33 mouse cellular contexts compared by ENCODE assay signal in the genomic region with DNA sequence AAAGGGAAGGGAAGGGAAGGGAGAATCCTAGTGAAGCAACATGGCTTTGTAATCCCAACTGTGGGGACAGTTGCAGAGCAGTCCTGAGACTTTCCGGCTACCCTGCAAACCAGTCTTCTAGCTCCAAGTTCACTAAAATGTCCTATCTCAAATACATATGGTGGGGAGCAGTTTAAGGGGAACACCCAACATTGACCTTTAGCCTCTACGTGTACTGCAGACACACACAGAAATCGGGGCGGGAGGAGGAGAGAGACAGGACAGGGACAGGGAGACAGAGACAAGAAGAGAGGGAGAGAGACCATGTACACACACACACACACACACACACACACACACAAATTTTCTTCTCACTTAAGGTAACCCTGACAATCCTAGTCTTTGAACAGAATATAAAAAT. TPM values are rescaled to one million over a fixed set of nuclear protein-coding genes. Genes with fewer than 3 reads are reported as not detected.
DNase-seq lines count a peak whose midpoint lies in the region; ATAC-seq and TF ChIP-seq lines count a peak whose summit lies in the region.
"Had no signal": no experiment of that assay in that cellular context is flagged by ENCODE, and none has a peak within 500 bp of the region (broad histone marks: within the 10 kb centered on the region; RNA-seq: fewer than 3 reads in every experiment).

No protein-coding gene starts in this region.

- no peak overlapping the region for H3K27ac ChIP-seq in liver, embryonic 13.5 days
- no peak overlapping the region for H3K27ac ChIP-seq in liver, embryonic 12.5 days
- peak overlapping the region; percentile 54; the same call in 1 of the 2 replicates for H3K27ac ChIP-seq in intestine, postnatal 0 days (ENCODE audit: low read depth, low read length)
- peak overlapping the region; percentile 91 for H3K27ac ChIP-seq in liver, postnatal 0 days (ENCODE audit: low read depth)
- H3K27ac ChIP-seq in forebrain, postnatal 0 days (ENCODE audit: low read depth, low read length) = no peak overlapping the region
- H3K27ac ChIP-seq: forebrain, embryonic 10.5 days; forebrain, embryonic 13.5 days; heart, embryonic 15.5 days; hindbrain, embryonic 10.5 days; hindbrain, embryonic 13.5 days had no signal

- H3K27me3 ChIP-seq in liver, embryonic 13.5 days = no peaks in the 10 kb centered on the region
- H3K27me3 ChIP-seq in liver, embryonic 12.5 days (replicated peaks) = no peaks in the 10 kb centered on the region
- no peaks in the 10 kb centered on the region for H3K27me3 ChIP-seq in intestine, postnatal 0 days (replicated peaks; ENCODE audit: control insufficient read depth, insufficient read depth, low read length)
- no peaks in the 10 kb centered on the region for H3K27me3 ChIP-seq in liver, postnatal 0 days (ENCODE audit: insufficient read depth, low read length)
- no peaks in the 10 kb centered on the region for H3K27me3 ChIP-seq in forebrain, postnatal 0 days (ENCODE audit: insufficient read depth, low read length)
- H3K27me3 ChIP-seq: forebrain, embryonic 13.5 days; heart, embryonic 12.5 days; heart, embryonic 15.5 days had no signal

- H3K36me3 ChIP-seq in liver, embryonic 13.5 days = no peaks in the 10 kb centered on the region
- H3K36me3 ChIP-seq in liver, embryonic 12.5 days = no peaks in the 10 kb centered on the region
- H3K36me3 ChIP-seq in intestine, postnatal 0 days (ENCODE audit: control insufficient read depth, insufficient read depth) = no peaks in the 10 kb centered on the region
- H3K36me3 ChIP-seq in liver, postnatal 0 days (replicated peaks; ENCODE audit: insufficient read depth, low read length) = 0 out of 2 replicates have a peak, but pooled peaks cover 2% of the 10 kb centered on the region
- no peaks in the 10 kb centered on the region for H3K36me3 ChIP-seq in forebrain, postnatal 0 days (ENCODE audit: insufficient read depth)
- H3K36me3 ChIP-seq: forebrain, embryonic 10.5 days; heart, embryonic 12.5 days; heart, embryonic 15.5 days; hindbrain, embryonic 10.5 days; hindbrain, embryonic 13.5 days had no signal

- no peak overlapping the region for H3K4me3 ChIP-seq in liver, embryonic 13.5 days (replicated peaks)
- no peak overlapping the region for H3K4me3 ChIP-seq in liver, embryonic 12.5 days
- peak overlapping the region; percentile 47; the same call in 1 of the 2 replicates for H3K4me3 ChIP-seq in intestine, postnatal 0 days (ENCODE audit: low read depth, low read length)
- peak overlapping the region; percentile 53 for H3K4me3 ChIP-seq in liver, postnatal 0 days (ENCODE audit: low read depth, low read length)
- no peak overlapping the region for H3K4me3 ChIP-seq in forebrain, postnatal 0 days (ENCODE audit: low read depth, low read length)
- H3K4me3 ChIP-seq: forebrain, embryonic 10.5 days; forebrain, embryonic 13.5 days; heart, embryonic 12.5 days; heart, embryonic 15.5 days; hindbrain, embryonic 10.5 days; hindbrain, embryonic 13.5 days had no signal

- peak overlapping the region; percentile 74; the same call in 1 of the 2 replicates for H3K4me2 ChIP-seq in liver, embryonic 13.5 days
- H3K4me2 ChIP-seq in liver, embryonic 12.5 days = no peak overlapping the region
- peak overlapping the region; percentile 72 for H3K4me2 ChIP-seq in intestine, postnatal 0 days (replicated peaks; ENCODE audit: low read depth)
- H3K4me2 ChIP-seq in liver, postnatal 0 days (ENCODE audit: low read depth, low read length) = peak overlapping the region; percentile 76
- H3K4me2 ChIP-seq in forebrain, postnatal 0 days (ENCODE audit: low read depth) = no peak overlapping the region
- H3K4me2 ChIP-seq: forebrain, embryonic 13.5 days; heart, embryonic 12.5 days; heart, embryonic 15.5 days; hindbrain, embryonic 13.5 days had no signal

- ATAC-seq in liver, embryonic 13.5 days (ENCODE audit: low read depth) = no peak
- no peak for ATAC-seq in liver, embryonic 12.5 days
- no peak for ATAC-seq in intestine, postnatal 0 days
- ATAC-seq in liver, postnatal 0 days = no peak
- ATAC-seq in forebrain, postnatal 0 days = no peak
- ATAC-seq: activated CD4-positive, CD25-positive, alpha-beta regulatory T cell, adult 4 months; forebrain, embryonic 13.5 days; forebrain, embryonic 16.5 days; hindbrain, embryonic 16.5 days had no signal

- intact Hi-C loops in gastrocnemius, postnatal 36 days (cut with DNase I) = no loop called here

- peak; percentile 84 for DNase-seq in heart, adult 11 months
- no peak for DNase-seq in heart, adult 8-10 months (ENCODE audit: low spot score)
- no peak for DNase-seq in liver, embryonic 13.5 days
- DNase-seq in liver, postnatal 0 days = no peak
- no peak for DNase-seq in forebrain, postnatal 0 days
- DNase-seq in gastrocnemius, postnatal 36 days = no peak
- DNase-seq: adrenal gland, adult 8-10 months; adrenal gland, postnatal 25 days; cerebellum, adult 11-12 months; cerebellum, adult 8-10 months; cerebellum, postnatal 10 days; cerebellum, postnatal 36 days; gastrocnemius, postnatal 25 days; heart, postnatal 10 days; heart, postnatal 36 days had no signal

- H3K9ac ChIP-seq in liver, embryonic 13.5 days = no peak overlapping the region
- no peak overlapping the region for H3K9ac ChIP-seq in liver, embryonic 12.5 days
- no peak overlapping the region for H3K9ac ChIP-seq in intestine, postnatal 0 days (ENCODE audit: low read depth, low read length)
- H3K9ac ChIP-seq in liver, postnatal 0 days (replicated peaks) = peak overlapping the region; percentile 27; the same call in 1 of the 2 replicates
- no peak overlapping the region for H3K9ac ChIP-seq in forebrain, postnatal 0 days
- H3K9ac ChIP-seq: forebrain, embryonic 13.5 days; heart, embryonic 12.5 days; heart, embryonic 15.5 days; hindbrain, embryonic 13.5 days had no signal

- no peak for TF ChIP-seq CTCF in intestine, postnatal 0 days (IDR thresholded peaks at IDR 0.05; ENCODE audit: low read depth)
- TF ChIP-seq CTCF in liver, postnatal 0 days (IDR thresholded peaks at IDR 0.05; ENCODE audit: low read depth) = no peak
- TF ChIP-seq CTCF in forebrain, postnatal 0 days (IDR thresholded peaks at IDR 0.05; ENCODE audit: low read depth) = no peak

- no peak for TF ChIP-seq EP300 in liver, postnatal 0 days (IDR thresholded peaks at IDR 0.05; ENCODE audit: low read depth)

- 72% methylated on average over 4 of the region's 4 CpGs for WGBS in liver, embryonic 13.5 days (ENCODE audit: insufficient replicate concordance)
- 73% methylated on average over 4 of the region's 4 CpGs for whole genome bisulfite sequencing in liver, embryonic 12.5 days (ENCODE audit: insufficient replicate concordance)
- 26% methylated on average over 4 of the region's 4 CpGs for WGBS in intestine, postnatal 0 days
- 52% methylated on average over 4 of the region's 4 CpGs for WGBS in liver, postnatal 0 days (ENCODE audit: insufficient replicate concordance)
- WGBS in forebrain, postnatal 0 days = 97% methylated on average over 4 of the region's 4 CpGs

- peaks cover 22% of the 10 kb centered on the region for H3K4me1 ChIP-seq in liver, embryonic 13.5 days (replicated peaks)
- H3K4me1 ChIP-seq in liver, embryonic 12.5 days = peaks cover 18% of the 10 kb centered on the region
- peaks cover 10% of the 10 kb centered on the region for H3K4me1 ChIP-seq in intestine, postnatal 0 days (replicated peaks; ENCODE audit: control insufficient read depth, insufficient read depth, low read length)
- peaks cover 25% of the 10 kb centered on the region for H3K4me1 ChIP-seq in liver, postnatal 0 days (ENCODE audit: insufficient read depth)
- H3K4me1 ChIP-seq in forebrain, postnatal 0 days (ENCODE audit: insufficient read depth) = no peaks in the 10 kb centered on the region

- no peaks in the 10 kb centered on the region for H3K9me3 ChIP-seq in liver, embryonic 13.5 days (replicated peaks)
- no peaks in the 10 kb centered on the region for H3K9me3 ChIP-seq in liver, embryonic 12.5 days (replicated peaks)
- H3K9me3 ChIP-seq in intestine, postnatal 0 days (ENCODE audit: control insufficient read depth) = no peaks in the 10 kb centered on the region
- no peaks in the 10 kb centered on the region for H3K9me3 ChIP-seq in liver, postnatal 0 days (ENCODE audit: low read length)
- H3K9me3 ChIP-seq in forebrain, postnatal 0 days (ENCODE audit: low read length) = no peaks in the 10 kb centered on the region
- H3K9me3 ChIP-seq: forebrain, embryonic 10.5 days; forebrain, embryonic 13.5 days; heart, embryonic 12.5 days; heart, embryonic 15.5 days; hindbrain, embryonic 10.5 days; hindbrain, embryonic 13.5 days had no signal

RNA-seq across cellular contexts. Expression of gene Fmo5, which starts 1.3 kb away (rescaled TPM):
- total RNA-seq in heart, adult 8-10 months (2022) = 10 to 100 TPM; 14.6 to 19.4 (median 16.1) TPM
- 7.5 and 9.6 TPM in 2 replicates for polyA plus RNA-seq in liver, embryonic 13.5 days (2015; fragmentation: Nextera tagmentation; extraction: Ambion mirVana)
- 5.6 and 5.7 TPM in 2 replicates for polyA plus RNA-seq in liver, embryonic 12.5 days (2016; fragmentation: Nextera tagmentation; extraction: Ambion mirVana)
- 91.9 and 94.6 TPM in 2 replicates for polyA plus RNA-seq in intestine, postnatal 0 days (2015; fragmentation: Nextera tagmentation; extraction: Ambion mirVana)
- polyA plus RNA-seq in liver, postnatal 0 days (2015; fragmentation: Nextera tagmentation; extraction: Ambion mirVana) = 67.6 and 82.4 TPM in 2 replicates
- 0.54 and 0.76 TPM in 2 replicates for total RNA-seq in forebrain, postnatal 0 days (2014; rRNA removed)
- 0.97 and 1.2 TPM in 2 replicates for polyA plus RNA-seq in forebrain, postnatal 0 days (2015; fragmentation: Nextera tagmentation; extraction: Ambion mirVana)
- total RNA-seq in gastrocnemius, postnatal 36 days (2021) = 1 to 10 TPM; 5.2 to 5.8 TPM

RNA-seq across cellular contexts. Expression of gene Chd1l, which starts 19.9 kb away (rescaled TPM):
- total RNA-seq in heart, adult 8-10 months (2022) = 10 to 100 TPM in 2 of 4 experiments, 1 to 10 TPM in 2; 9.7 to 12.6 (median 10.4) TPM
- 16.2 and 18.0 TPM in 2 replicates for polyA plus RNA-seq in liver, embryonic 13.5 days (2015; fragmentation: Nextera tagmentation; extraction: Ambion mirVana)
- polyA plus RNA-seq in liver, embryonic 12.5 days (2016; fragmentation: Nextera tagmentation; extraction: Ambion mirVana) = 20.3 and 21.4 TPM in 2 replicates
- polyA plus RNA-seq in intestine, postnatal 0 days (2015; fragmentation: Nextera tagmentation; extraction: Ambion mirVana) = 9.0 and 9.9 TPM in 2 replicates
- 6.0 and 7.1 TPM in 2 replicates for polyA plus RNA-seq in liver, postnatal 0 days (2015; fragmentation: Nextera tagmentation; extraction: Ambion mirVana)
- 6.2 and 6.9 TPM in 2 replicates for total RNA-seq in forebrain, postnatal 0 days (2014; rRNA removed)
- 5.7 and 7.6 TPM in 2 replicates for polyA plus RNA-seq in forebrain, postnatal 0 days (2015; fragmentation: Nextera tagmentation; extraction: Ambion mirVana)
- 10 to 100 TPM in 1 of 2 experiments, 1 to 10 TPM in 1; 9.6 to 10.4 TPM for total RNA-seq in gastrocnemius, postnatal 36 days (2021)

RNA-seq across cellular contexts. Expression of gene Prkab2, which starts 28.1 kb away (rescaled TPM):
- total RNA-seq in heart, adult 8-10 months (2022) = 10 to 100 TPM; 22.1 to 40.8 (median 32.5) TPM
- polyA plus RNA-seq in liver, embryonic 13.5 days (2015; fragmentation: Nextera tagmentation; extraction: Ambion mirVana) = 1.5 and 2.0 TPM in 2 replicates
- 2.8 and 3.1 TPM in 2 replicates for polyA plus RNA-seq in liver, embryonic 12.5 days (2016; fragmentation: Nextera tagmentation; extraction: Ambion mirVana)
- 3.1 and 4.1 TPM in 2 replicates for polyA plus RNA-seq in intestine, postnatal 0 days (2015; fragmentation: Nextera tagmentation; extraction: Ambion mirVana)
- polyA plus RNA-seq in liver, postnatal 0 days (2015; fragmentation: Nextera tagmentation; extraction: Ambion mirVana) = 1.1 TPM in 2 replicates
- 24.5 and 24.9 TPM in 2 replicates for total RNA-seq in forebrain, postnatal 0 days (2014; rRNA removed)
- 12.7 and 18.1 TPM in 2 replicates for polyA plus RNA-seq in forebrain, postnatal 0 days (2015; fragmentation: Nextera tagmentation; extraction: Ambion mirVana)
- 100 to 1,000 TPM; 178 to 198 TPM for total RNA-seq in gastrocnemius, postnatal 36 days (2021)

RNA-seq across cellular contexts. Expression of gene Gm17651, which starts 44.6 kb away (rescaled TPM):
- not detected for total RNA-seq in heart, adult 8-10 months (2022)
- polyA plus RNA-seq in liver, embryonic 13.5 days (2015; fragmentation: Nextera tagmentation; extraction: Ambion mirVana) = not detected in 2 replicates
- not detected in 2 replicates for polyA plus RNA-seq in liver, embryonic 12.5 days (2016; fragmentation: Nextera tagmentation; extraction: Ambion mirVana)
- not detected in 2 replicates for polyA plus RNA-seq in intestine, postnatal 0 days (2015; fragmentation: Nextera tagmentation; extraction: Ambion mirVana)
- not detected in 2 replicates for polyA plus RNA-seq in liver, postnatal 0 days (2015; fragmentation: Nextera tagmentation; extraction: Ambion mirVana)
- total RNA-seq in forebrain, postnatal 0 days (2014; rRNA removed) = not detected in 2 replicates
- not detected in 2 replicates for polyA plus RNA-seq in forebrain, postnatal 0 days (2015; fragmentation: Nextera tagmentation; extraction: Ambion mirVana)
- total RNA-seq in gastrocnemius, postnatal 36 days (2021) = not detected
- total RNA-seq: adrenal gland, adult 8-10 months; adrenal gland, postnatal 25 days; ES-E14; gastrocnemius, adult 8-10 months; gastrocnemius, postnatal 25 days; granulocyte monocyte progenitor cell, adult 5-6 weeks; heart, postnatal 10 days; heart, postnatal 36 days had no signal
- polyA plus RNA-seq: activated CD4-positive, CD25-positive, alpha-beta regulatory T cell, adult 4 months; brain, embryonic 14.5 days; cortical plate, adult 2 months; embryonic facial prominence, embryonic 11.5 days; embryonic facial prominence, embryonic 14.5 days; forebrain, embryonic 10.5 days; forebrain, embryonic 13.5 days; forebrain, embryonic 16.5 days; heart, embryonic 12.5 days; heart, embryonic 15.5 days; hindbrain, embryonic 10.5 days; hindbrain, embryonic 13.5 days; hindbrain, embryonic 16.5 days had no signal

Comparison
In these comparisons a context has a peak if more than half of its experiments do, and no peak if none do; other contexts are left out.
1. H3K27ac ChIP-seq: peak in intestine, postnatal 0 days (single experiment) and liver, postnatal 0 days (single experiment); none in liver, embryonic 13.5 days (single experiment), liver, embryonic 12.5 days (single experiment) and forebrain, postnatal 0 days (single experiment).
2. H3K4me2 ChIP-seq: peak in liver, embryonic 13.5 days (single experiment), intestine, postnatal 0 days (single experiment) and liver, postnatal 0 days (single experiment); none in liver, embryonic 12.5 days (single experiment) and forebrain, postnatal 0 days (single experiment).
3. H3K4me3 ChIP-seq: peak in intestine, postnatal 0 days (single experiment) and liver, postnatal 0 days (single experiment); none in liver, embryonic 13.5 days (single experiment), liver, embryonic 12.5 days (single experiment) and forebrain, postnatal 0 days (single experiment).